Mouse (Mus musculus) ES-Bruce4 (cell line): ENCODE data around the gene Utp11. TPM values are rescaled to one million over a fixed set of nuclear protein-coding genes. Genes with fewer than 3 reads are reported as not detected.

ENCODE experiments used
- H3K27ac ChIP-seq: 2 replicates; pipeline ENCODE4 v1.5.1; 2012; ENCODE audit warnings: low read length, inconsistent platforms; ENCODE audit not compliant: insufficient read depth
- H3K27me3 ChIP-seq: 2 replicates; pipeline ENCODE4 v1.6.1; 2012; ENCODE audit warnings: mild to moderate bottlenecking, low read length, inconsistent platforms; ENCODE audit not compliant: control insufficient read depth, poor library complexity, insufficient read depth, severe bottlenecking
- H3K36me3 ChIP-seq: 2 replicates; pipeline ENCODE4 v1.6.1; 2012; ENCODE audit warnings: inconsistent platforms, mild to moderate bottlenecking, low read length, moderate library complexity; ENCODE audit not compliant: control insufficient read depth, poor library complexity, insufficient read depth, severe bottlenecking
- H3K4me1 ChIP-seq: one replicate; pipeline ENCODE4 v1.8.1; 2011; ENCODE audit warnings: low read length; ENCODE audit not compliant: control insufficient read depth, insufficient read depth
- H3K4me3 ChIP-seq: 2 replicates; pipeline ENCODE4 v1.5.1; 2011; ENCODE audit warnings: low read depth, mild to moderate bottlenecking, low read length
- H3K9ac ChIP-seq: 2 replicates; pipeline ENCODE4 v1.6.1; 2012; ENCODE audit warnings: low read depth, mild to moderate bottlenecking, inconsistent platforms; ENCODE audit not compliant: poor library complexity, severe bottlenecking
- H3K9me3 ChIP-seq: replicated peaks from 2 replicates; pipeline ENCODE4 v1.6.1; 2012; ENCODE audit warnings: mild to moderate bottlenecking, low read length, inconsistent platforms; ENCODE audit not compliant: control insufficient read depth, poor library complexity, insufficient read depth, severe bottlenecking
- CTCF ChIP-seq: IDR thresholded peaks from one replicate; pipeline ENCODE4 v1.8.1; 2011; ENCODE audit warnings: low read depth, low read length
- EP300 ChIP-seq: IDR thresholded peaks from 2 replicates; pipeline ENCODE4 v1.6.1; 2011; ENCODE audit warnings: low read depth, low read length; ENCODE audit not compliant: insufficient read depth
- POLR2A ChIP-seq: IDR thresholded peaks from one replicate; pipeline ENCODE4 v1.8.1; 2011; ENCODE audit warnings: low read length; ENCODE audit not compliant: insufficient read depth
- polyA plus RNA-seq: library from polyadenylated mRNA; stranded (reverse); fragments of >200 nt; gene quantifications from 2 replicates; pipeline ENCODE4 v1.2.4, GENCODE M21; 2011; ENCODE audit warnings: low read depth; ENCODE audit not compliant: missing spikeins, insufficient read depth, insufficient read length

Gene Utp11
- polyA plus RNA-seq, 1 experiment: 56.9 TPM

GRCm38 (mm10) chr4:124671583-124671982 lies 21.8 kb downstream of the Utp11 start:
- TF ChIP-seq CTCF (no peak), POLR2A (no peak), EP300 (no peak)
- H3K27me3 ChIP-seq: no peaks in the 10 kb centered on the region
- H3K27ac ChIP-seq: no peak overlapping the region
- no peak overlapping the region for H3K9ac ChIP-seq
- no peak overlapping the region for H3K4me3 ChIP-seq
- no peaks in the 10 kb centered on the region for H3K9me3 ChIP-seq
- H3K36me3 ChIP-seq: no peaks in the 10 kb centered on the region
- H3K4me1 ChIP-seq: no peaks in the 10 kb centered on the region

GRCm38 (mm10) chr4:124670232-124670631 lies 23.2 kb downstream of the Utp11 start:
- no peak overlapping the region for H3K4me3 ChIP-seq
- TF ChIP-seq EP300 (no peak), CTCF (no peak), POLR2A (no peak)
- no peak overlapping the region for H3K27ac ChIP-seq
- no peaks in the 10 kb centered on the region for H3K4me1 ChIP-seq
- H3K9me3 ChIP-seq: no peaks in the 10 kb centered on the region
- no peak overlapping the region for H3K9ac ChIP-seq
- no peaks in the 10 kb centered on the region for H3K27me3 ChIP-seq
- H3K36me3 ChIP-seq: no peaks in the 10 kb centered on the region

DNA sequence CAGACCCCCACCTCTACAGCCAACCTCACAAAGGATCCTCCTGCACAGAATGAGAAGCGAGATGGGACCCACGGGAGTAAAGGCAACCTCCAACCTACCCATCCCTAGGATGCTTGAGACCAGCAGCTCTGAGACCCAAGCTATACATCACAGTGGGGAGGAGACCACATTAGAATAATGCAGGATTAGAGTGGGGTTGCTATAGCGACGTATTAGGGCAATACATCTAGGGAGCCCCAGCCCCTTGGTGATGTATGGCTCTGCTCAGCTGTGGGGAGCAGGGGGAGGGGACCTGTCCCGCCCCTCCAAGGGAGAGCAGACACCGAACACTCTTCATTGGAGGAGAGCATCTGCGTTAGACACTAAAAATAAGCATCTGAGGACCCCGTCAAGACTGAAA lies 25.3 kb downstream of the Utp11 start:
- Histone ChIP-seq H3K4me3 (no peak overlapping the region), H3K9me3 (no peaks in the 10 kb centered on the region), H3K9ac (no peak overlapping the region), H3K4me1 (no peaks in the 10 kb centered on the region), H3K27ac (no peak overlapping the region), H3K27me3 (no peaks in the 10 kb centered on the region), H3K36me3 (no peaks in the 10 kb centered on the region)
- TF ChIP-seq POLR2A (no peak), EP300 (no peak), CTCF (no peak)

- Histone ChIP-seq H3K27ac (no peak overlapping the region), H3K4me1 (no peaks in the 10 kb centered on the region), H3K4me3 (no peak overlapping the region), H3K9me3 (no peaks in the 10 kb centered on the region), H3K9ac (no peak overlapping the region), H3K27me3 (no peaks in the 10 kb centered on the region), H3K36me3 (no peaks in the 10 kb centered on the region)
- TF ChIP-seq EP300 (no peak), POLR2A (no peak), CTCF (no peak)
Measured at GRCm38 (mm10) chr4:124667476-124668033, 25.8 kb downstream of the Utp11 start.

DNA sequence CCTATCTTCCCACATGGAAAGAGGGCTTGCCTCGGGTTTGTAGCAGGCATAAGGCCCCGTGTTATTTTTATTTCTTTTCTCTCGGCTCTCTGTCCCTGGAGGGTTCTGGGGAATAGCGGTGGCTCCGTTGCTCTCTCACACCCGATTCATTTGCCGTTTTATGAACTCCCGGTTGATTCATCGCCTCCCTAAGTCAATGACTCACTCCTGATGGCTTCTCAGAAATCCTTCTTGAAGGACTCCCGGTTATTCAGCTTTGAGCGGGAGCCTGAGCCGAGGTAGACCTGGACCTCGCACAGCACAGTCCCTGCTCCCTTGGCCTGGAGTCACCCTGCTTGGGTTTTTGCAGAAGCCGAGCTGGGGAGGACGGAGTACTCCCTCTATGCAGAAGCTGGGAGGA lies 28.8 kb downstream of the Utp11 start:
- no peak overlapping the region for H3K27ac ChIP-seq
- H3K4me1 ChIP-seq: no peaks in the 10 kb centered on the region
- no peak for TF ChIP-seq POLR2A
- no peak for TF ChIP-seq CTCF
- TF ChIP-seq EP300: no peak
- no peaks in the 10 kb centered on the region for H3K9me3 ChIP-seq
- H3K4me3 ChIP-seq: no peak overlapping the region
- 0 out of 2 replicates have a peak, but pooled peaks cover 3% of the 10 kb centered on the region for H3K36me3 ChIP-seq
- no peak overlapping the region for H3K9ac ChIP-seq
- peaks cover 2% of the 10 kb centered on the region for H3K27me3 ChIP-seq

- Histone ChIP-seq H3K27me3 (peaks cover 6% of the 10 kb centered on the region), H3K9ac (no peak overlapping the region), H3K9me3 (no peaks in the 10 kb centered on the region), H3K4me1 (no peaks in the 10 kb centered on the region), H3K27ac (no peak overlapping the region), H3K4me3 (no peak overlapping the region), H3K36me3 (0 out of 2 replicates have a peak, but pooled peaks cover 3% of the 10 kb centered on the region)
- TF ChIP-seq EP300: no peak
- no peak for TF ChIP-seq CTCF
- TF ChIP-seq POLR2A: no peak
Measured at GRCm38 (mm10) chr4:124664185-124664584, 29.2 kb downstream of the Utp11 start.
